Mouse (Mus musculus) MEL (cell line): ENCODE measurements around the gene Nrxn2.

Experiments used
- BHLHE40 ChIP-seq: IDR thresholded peaks from 2 replicates; pipeline ENCODE4 v1.6.1; 2012; ENCODE audit warnings: low read depth, mild to moderate bottlenecking, inconsistent platforms, low read length, improper control_type of control experiment, borderline replicate concordance
- CHD2 ChIP-seq: IDR thresholded peaks from 2 replicates; pipeline ENCODE4 v1.6.1; 2011; ENCODE audit warnings: low read length, improper control_type of control experiment
- CTCF ChIP-seq, 3 experiments: IDR thresholded peaks in 2 of 3; conservative IDR thresholded peaks in 1 of 3; 2 replicates each; pipeline ENCODE4 v1.5.1; 2011 to 2012; ENCODE audit warnings: low read length in 3 of 3, low read depth in 2 of 3, mild to moderate bottlenecking in 2 of 3, improper control_type of control experiment in 1 of 3, inconsistent platforms in 1 of 3, mixed read lengths in 1 of 3, moderate library complexity in 1 of 3; ENCODE audit not compliant: control insufficient read depth in 1 of 3, insufficient read depth in 1 of 3, poor library complexity in 1 of 3, severe bottlenecking in 1 of 3
- EP300 ChIP-seq, 2 experiments: IDR thresholded peaks; 2 replicates each; pipeline ENCODE4 v1.6.1; 2011; ENCODE audit warnings: improper control_type of control experiment in 2 of 2, low read length in 2 of 2, low read depth in 1 of 2, mild to moderate bottlenecking in 1 of 2
- MAX ChIP-seq: IDR thresholded peaks from 2 replicates; pipeline ENCODE4 v1.6.1; 2011; ENCODE audit warnings: low read length, improper control_type of control experiment
- MAZ ChIP-seq: IDR thresholded peaks from 2 replicates; pipeline ENCODE4 v1.6.1; 2012; ENCODE audit warnings: low read depth, mild to moderate bottlenecking, inconsistent platforms, low read length, improper control_type of control experiment
- MYC ChIP-seq: IDR thresholded peaks from 2 replicates; pipeline ENCODE4 v1.6.1; 2011; ENCODE audit warnings: low read depth, mild to moderate bottlenecking, low read length, improper control_type of control experiment, moderate library complexity
- POLR2A ChIP-seq, 2 experiments: IDR thresholded peaks; 2 replicates each; pipeline ENCODE4 v1.6.1; 2011 to 2012; ENCODE audit warnings: low read length in 2 of 2, mild to moderate bottlenecking in 2 of 2, control low read depth in 1 of 2, improper control_type of control experiment in 1 of 2, low read depth in 1 of 2, moderate library complexity in 1 of 2; ENCODE audit not compliant: control insufficient read depth in 1 of 2, insufficient read depth in 1 of 2, poor library complexity in 1 of 2
- POLR2AphosphoS5 ChIP-seq: IDR thresholded peaks from 2 replicates; pipeline ENCODE4 v1.6.1; 2012; ENCODE audit warnings: low read depth, borderline replicate concordance, mild to moderate bottlenecking, inconsistent platforms, low read length, moderate library complexity, mixed read lengths
- RAD21 ChIP-seq: IDR thresholded peaks from 2 replicates; pipeline ENCODE4 v1.6.1; 2011; ENCODE audit warnings: mild to moderate bottlenecking, low read depth, low read length, improper control_type of control experiment
- USF1 ChIP-seq: IDR thresholded peaks from 2 replicates; pipeline ENCODE4 v1.6.1; 2014; ENCODE audit warnings: low read depth, mild to moderate bottlenecking, inconsistent platforms, low read length, improper control_type of control experiment, moderate library complexity
- ZC3H11A ChIP-seq: IDR thresholded peaks from 2 replicates; pipeline ENCODE4 v1.6.1; 2012; ENCODE audit warnings: low read depth, mild to moderate bottlenecking, inconsistent platforms, low read length, improper control_type of control experiment

GRCm38 (mm10) chr19:6549566-6549965 is 131.0 kb downstream of the Nrxn2 start:
- TF ChIP-seq EP300 (IDR thresholded peaks at IDR 0.05; ENCODE audit: low read depth in 1 of 2, low read length in 2 of 2) (no peak), MAZ (no peak), POLR2A (IDR thresholded peaks at IDR 0.05; ENCODE audit: control insufficient read depth in 1 of 2, insufficient read depth in 1 of 2, low read depth in 1 of 2, low read length in 2 of 2, poor library complexity in 1 of 2) (no peak), RAD21 (no peak), CHD2 (no peak), MAX (no peak), POLR2AphosphoS5 (no peak), ZC3H11A (no peak), MYC (no peak), USF1 (no peak), CTCF (IDR thresholded peaks at IDR 0.05 in 2 of 3, conservative IDR thresholded peaks at IDR 0.05 in 1 of 3; ENCODE audit: control insufficient read depth in 1 of 3, insufficient read depth in 1 of 3, low read depth in 2 of 3, low read length in 3 of 3, poor library complexity in 1 of 3, severe bottlenecking in 1 of 3) (no peak), BHLHE40 (no peak)
